ENCODE assay signal across 29 mouse cellular contexts in the genomic region with DNA sequence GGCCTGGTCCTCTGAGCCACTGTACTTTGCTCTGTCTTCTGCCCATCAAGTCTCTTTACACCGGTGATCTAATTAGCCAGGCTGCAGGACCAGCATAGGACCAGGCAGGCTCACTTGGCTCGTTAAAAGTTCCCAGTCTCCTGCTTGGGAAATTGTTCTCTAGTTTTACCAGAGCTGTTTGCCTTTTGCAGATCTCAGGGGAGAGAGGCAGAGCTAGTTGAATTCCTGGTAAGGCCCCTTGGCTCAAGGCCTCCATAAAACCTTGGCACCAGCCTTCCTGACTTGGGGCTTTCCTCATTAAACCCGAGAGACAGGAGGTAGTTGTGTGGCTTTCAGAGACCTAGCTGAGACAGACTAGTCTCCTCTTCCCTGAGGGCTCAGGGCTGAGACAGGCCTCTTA.
DNase-seq lines count a peak whose midpoint lies in the region; ATAC-seq and TF ChIP-seq lines count a peak whose summit lies in the region.
"Had no signal": no experiment of that assay in that cellular context is flagged by ENCODE, and none has a peak within 500 bp of the region (broad histone marks: within the 10 kb centered on the region; RNA-seq: fewer than 3 reads in every experiment).

No protein-coding gene starts in this region.

- no peak for ATAC-seq in kidney, embryonic 14.5 days (ENCODE audit: low FRiP score, low TSS enrichment)
- peak; percentile 72 for ATAC-seq in limb, embryonic 13.5 days (ENCODE audit: low FRiP score, low read depth)
- no peak for ATAC-seq in intestine, embryonic 15.5 days
- ATAC-seq: lung, postnatal 0 days; midbrain, embryonic 13.5 days had no signal

- DNase-seq in adrenal gland, adult 2 months = peak; percentile 41
- no peak for DNase-seq in adrenal gland, adult 18-20 months (ENCODE audit: low spot score in 2 of 2)
- peak; percentile 5 for DNase-seq in kidney, adult 18-20 months
- peak; percentile 10 for DNase-seq in Muller cell, postnatal 12 days (ENCODE audit: inconsistent ontology term)
- DNase-seq in thymus, adult 2 months = no peak
- DNase-seq: cerebellum, adult 2 months; cerebellum, postnatal 14 days; gastrocnemius, postnatal 36 days; heart, postnatal 10 days; kidney, postnatal 36 days; liver, embryonic 13.5 days; lung, adult 18-20 months; lung, postnatal 4 days; right cerebral cortex, postnatal 4 days had no signal

- no peaks in the 10 kb centered on the region for H3K36me3 ChIP-seq in kidney, embryonic 14.5 days (ENCODE audit: control insufficient read depth, insufficient read depth, low read length)
- H3K36me3 ChIP-seq in limb, embryonic 13.5 days = no peaks in the 10 kb centered on the region
- no peaks in the 10 kb centered on the region for H3K36me3 ChIP-seq in intestine, embryonic 15.5 days
- no peaks in the 10 kb centered on the region for H3K36me3 ChIP-seq in thymus, adult 2 months (ENCODE audit: control insufficient read depth, insufficient read depth, low read length)
- H3K36me3 ChIP-seq: embryonic facial prominence, embryonic 10.5 days; embryonic facial prominence, embryonic 15.5 days; forebrain, embryonic 12.5 days; G1E; heart, embryonic 13.5 days; liver, embryonic 13.5 days; midbrain, embryonic 13.5 days; neural tube, embryonic 13.5 days had no signal

- H3K4me1 ChIP-seq in kidney, embryonic 14.5 days (ENCODE audit: control insufficient read depth, insufficient read depth, low read length) = no peaks in the 10 kb centered on the region
- peaks cover 50% of the 10 kb centered on the region for H3K4me1 ChIP-seq in limb, embryonic 13.5 days
- no peaks in the 10 kb centered on the region for H3K4me1 ChIP-seq in intestine, embryonic 15.5 days (replicated peaks)
- H3K4me1 ChIP-seq in thymus, adult 2 months (replicated peaks; ENCODE audit: control insufficient read depth, insufficient read depth, low read length) = peaks cover 11% of the 10 kb centered on the region
- H3K4me1 ChIP-seq: forebrain, embryonic 12.5 days; heart, embryonic 13.5 days; midbrain, embryonic 13.5 days; neural tube, embryonic 13.5 days had no signal

- H3K9me3 ChIP-seq in kidney, embryonic 14.5 days (ENCODE audit: control insufficient read depth, low read length) = no peaks in the 10 kb centered on the region
- no peaks in the 10 kb centered on the region for H3K9me3 ChIP-seq in limb, embryonic 13.5 days
- H3K9me3 ChIP-seq in intestine, embryonic 15.5 days = no peaks in the 10 kb centered on the region
- H3K9me3 ChIP-seq: embryonic facial prominence, embryonic 10.5 days; embryonic facial prominence, embryonic 15.5 days; forebrain, embryonic 12.5 days; G1E; heart, embryonic 13.5 days; liver, embryonic 13.5 days; megakaryocyte, embryonic 14.5 days; midbrain, embryonic 13.5 days; neural tube, embryonic 13.5 days had no signal

- H3K4me3 ChIP-seq in kidney, embryonic 14.5 days (ENCODE audit: low read length) = no peak overlapping the region
- H3K4me3 ChIP-seq in limb, embryonic 13.5 days = no peak overlapping the region
- H3K4me3 ChIP-seq in intestine, embryonic 15.5 days (replicated peaks) = no peak overlapping the region
- H3K4me3 ChIP-seq in thymus, adult 2 months (ENCODE audit: control insufficient read depth, insufficient read depth, low read length) = no peak overlapping the region
- H3K4me3 ChIP-seq: embryonic facial prominence, embryonic 10.5 days; embryonic facial prominence, embryonic 15.5 days; forebrain, embryonic 12.5 days; heart, embryonic 13.5 days; layer of hippocampus, adult 2 months; left cerebral cortex, adult 2 months; liver, embryonic 13.5 days; megakaryocyte, embryonic 14.5 days; midbrain, embryonic 13.5 days; neural tube, embryonic 13.5 days had no signal

- no peak overlapping the region for H3K9ac ChIP-seq in kidney, embryonic 14.5 days (ENCODE audit: low read depth, low read length)
- no peak overlapping the region for H3K9ac ChIP-seq in limb, embryonic 13.5 days
- no peak overlapping the region for H3K9ac ChIP-seq in intestine, embryonic 15.5 days
- H3K9ac ChIP-seq: embryonic facial prominence, embryonic 15.5 days; forebrain, embryonic 12.5 days; heart, embryonic 13.5 days; hindbrain, embryonic 14.5 days; liver, embryonic 13.5 days; midbrain, embryonic 13.5 days; neural tube, embryonic 13.5 days had no signal

- no peak overlapping the region for H3K27ac ChIP-seq in kidney, embryonic 14.5 days (ENCODE audit: low read depth, low read length)
- peak overlapping the region; percentile 73 for H3K27ac ChIP-seq in limb, embryonic 13.5 days
- H3K27ac ChIP-seq in intestine, embryonic 15.5 days = no peak overlapping the region
- no peak overlapping the region for H3K27ac ChIP-seq in thymus, adult 2 months (ENCODE audit: control insufficient read depth, insufficient read depth, low read length)
- H3K27ac ChIP-seq: embryonic facial prominence, embryonic 10.5 days; embryonic facial prominence, embryonic 15.5 days; forebrain, embryonic 12.5 days; heart, embryonic 13.5 days; hindbrain, embryonic 14.5 days; layer of hippocampus, adult 2 months; left cerebral cortex, adult 2 months; liver, embryonic 13.5 days; midbrain, embryonic 13.5 days; neural tube, embryonic 13.5 days had no signal

- no peak for TF ChIP-seq CTCF in thymus, adult 2 months (IDR thresholded peaks at IDR 0.05; ENCODE audit: borderline replicate concordance, control insufficient read depth, extremely low read depth, insufficient read depth, low read length, poor library complexity)

- no peaks in the 10 kb centered on the region for H3K27me3 ChIP-seq in kidney, embryonic 14.5 days (ENCODE audit: control insufficient read depth, insufficient read depth, low read length)
- 0 out of 2 replicates have a peak, but pooled peaks cover 2% of the 10 kb centered on the region for H3K27me3 ChIP-seq in limb, embryonic 13.5 days
- no peaks in the 10 kb centered on the region for H3K27me3 ChIP-seq in intestine, embryonic 15.5 days (replicated peaks)
- no peaks in the 10 kb centered on the region for H3K27me3 ChIP-seq in thymus, adult 2 months (ENCODE audit: control insufficient read depth, insufficient read depth, low read length)
- H3K27me3 ChIP-seq: embryonic facial prominence, embryonic 15.5 days; forebrain, embryonic 12.5 days; heart, embryonic 13.5 days; liver, embryonic 13.5 days; megakaryocyte, embryonic 14.5 days; midbrain, embryonic 13.5 days; neural tube, embryonic 13.5 days had no signal

- H3K4me2 ChIP-seq in kidney, embryonic 14.5 days (replicated peaks; ENCODE audit: low read depth, low read length) = no peak overlapping the region
- no peak overlapping the region for H3K4me2 ChIP-seq in limb, embryonic 13.5 days (replicated peaks)
- H3K4me2 ChIP-seq in intestine, embryonic 15.5 days (replicated peaks) = no peak overlapping the region
- H3K4me2 ChIP-seq: embryonic facial prominence, embryonic 15.5 days; forebrain, embryonic 12.5 days; heart, embryonic 13.5 days; hindbrain, embryonic 14.5 days; liver, embryonic 13.5 days; midbrain, embryonic 13.5 days; neural tube, embryonic 13.5 days had no signal

- WGBS in kidney, embryonic 14.5 days = 58% methylated on average over 3 of the region's 3 CpGs
- 21% methylated on average over 3 of the region's 3 CpGs for WGBS in limb, embryonic 13.5 days
- 59% methylated on average over 3 of the region's 3 CpGs for WGBS in intestine, embryonic 15.5 days
- 88% methylated on average over 3 of the region's 3 CpGs for WGBS in thymus, adult 2 months

- TF ChIP-seq POLR2A in thymus, adult 2 months (IDR thresholded peaks at IDR 0.05; ENCODE audit: control insufficient read depth, extremely low read depth, insufficient read depth, low read length, poor library complexity) = no peak

Comparison
In these comparisons a context has a peak if more than half of its experiments do, and no peak if none do; other contexts are left out.
1. DNase-seq: peak in adrenal gland, adult 2 months (single experiment), kidney, adult 18-20 months (single experiment) and Muller cell, postnatal 12 days (single experiment); none in adrenal gland, adult 18-20 months (0 of 2) and thymus, adult 2 months (single experiment).